Mouse (Mus musculus) gastrocnemius, postnatal 36 days (tissue): ENCODE data around the gene Tmem120a. TPM values are rescaled to one million over a fixed set of nuclear protein-coding genes. Genes with fewer than 3 reads are reported as not detected.
A peak's percentile ranks its signal among the peaks of the same experiment; 100 is the strongest.

Experiments used
- DNase-seq, 2 experiments: peaks; one replicate each; pipeline ENCODE4 v3.0.0; 2022
- intact Hi-C: fragments of 180-260 bp; cut with DNase I; formaldehyde crosslinking; loops from one replicate; pipeline ENCODE4 v1.15.1; 2025
- long read RNA-seq, 2 experiments: library from polyadenylated mRNA; stranded (forward); transcript quantifications; one replicate each; pipeline ENCODE4 v2.0.0; 2021
- total RNA-seq, 2 experiments: library from RNA; stranded (reverse); gene quantifications; 2 replicates each; pipeline ENCODE4 v1.2.3; 2021

The Tmem120a gene
- 1 to 10 TPM; 4.3 to 7.8 TPM for total RNA-seq
- long read RNA-seq, experiment 1, transcript Tmem120a-201 (12 exons, 1,559 nt) = major isoform, 12 of 14 reads
- long read RNA-seq, experiment 1, partial matches to known transcripts = 2 of 14 reads
- long read RNA-seq, experiment 1, other reads (novel, unspliced or antisense) = 0 of 14 reads
- long read RNA-seq, experiment 2, transcript Tmem120a-201 (12 exons, 1,559 nt) = major isoform, 15 of 20 reads
- long read RNA-seq, experiment 2, partial matches to known transcripts = 1 of 20 reads
- long read RNA-seq, experiment 2, other reads (novel, unspliced or antisense) = 4 of 20 reads

DNA sequence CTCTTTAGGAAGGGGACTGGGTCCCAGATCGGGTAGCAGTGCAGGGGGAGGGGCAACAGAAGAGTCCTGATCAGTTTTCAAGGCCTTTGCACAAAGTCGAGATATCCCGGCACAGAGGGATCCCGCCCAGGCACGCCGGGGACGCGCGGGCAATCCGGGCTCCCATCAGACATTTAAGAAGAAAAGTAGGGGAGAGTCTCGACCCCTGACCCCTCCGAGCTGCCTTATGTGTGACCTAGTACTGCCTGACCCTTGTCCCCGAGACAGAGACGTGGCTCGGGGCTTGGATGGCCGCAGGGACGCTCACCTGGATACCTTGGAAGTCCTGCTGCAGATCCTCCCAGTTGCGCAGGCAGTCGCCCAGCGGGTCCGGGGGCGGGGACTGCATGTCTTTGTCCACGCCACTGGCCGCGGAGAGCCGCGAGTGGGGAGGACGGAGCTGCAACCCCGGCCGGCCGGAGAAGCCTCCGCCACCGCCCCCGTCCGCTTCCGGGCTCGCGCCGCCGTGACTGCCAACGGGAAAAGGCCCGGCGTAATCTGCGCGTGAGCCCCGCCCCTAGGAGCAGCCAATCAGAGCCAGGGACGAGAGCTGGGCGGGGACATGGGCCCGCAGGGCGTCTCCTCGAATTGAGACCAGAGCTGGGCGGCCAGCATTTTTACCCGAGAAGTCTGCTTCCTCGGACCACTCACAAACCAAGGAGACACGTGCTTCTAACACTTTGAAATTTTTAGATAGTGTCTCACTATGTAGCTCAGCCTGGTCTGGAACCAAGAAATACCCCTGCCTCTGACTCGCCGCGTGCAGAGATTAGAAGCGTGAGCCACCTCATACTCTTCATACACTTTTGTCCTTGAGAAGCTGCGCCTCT lies at the start of gene Tmem120a:
Gene Tmem120a, minus strand, starts transcription at position 708 of the 869 bp plus-strand sequence.
- intact Hi-C loops = loop anchor here (1.0 kb wide), 1 partner anchor 55 kb away; no protein-coding TSS in a partner anchor
- peak; percentile 91 to 96 for DNase-seq

DNA sequence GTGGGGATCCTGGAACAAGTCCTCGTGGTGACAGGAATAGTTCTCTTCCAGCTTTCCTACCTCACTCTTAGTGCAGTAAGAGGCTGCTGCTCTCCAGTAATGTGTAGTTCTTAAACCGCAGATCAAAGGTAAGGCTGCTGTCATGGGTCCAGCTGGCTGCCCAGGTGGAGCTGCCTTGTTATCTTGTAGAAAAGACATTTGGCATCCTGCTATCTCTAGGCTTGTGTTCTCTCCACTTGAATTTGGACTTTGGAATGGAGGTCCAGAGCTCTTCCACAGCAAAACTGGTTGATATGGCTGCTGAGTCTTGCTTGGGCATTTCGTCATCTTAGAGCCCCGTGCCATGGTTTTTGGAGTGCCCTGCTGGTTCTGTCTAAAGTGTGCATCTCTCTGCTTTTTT lies 38.7 kb upstream of the Tmem120a start:
- intact Hi-C loops = no loop called here
- no peak for DNase-seq

DNA sequence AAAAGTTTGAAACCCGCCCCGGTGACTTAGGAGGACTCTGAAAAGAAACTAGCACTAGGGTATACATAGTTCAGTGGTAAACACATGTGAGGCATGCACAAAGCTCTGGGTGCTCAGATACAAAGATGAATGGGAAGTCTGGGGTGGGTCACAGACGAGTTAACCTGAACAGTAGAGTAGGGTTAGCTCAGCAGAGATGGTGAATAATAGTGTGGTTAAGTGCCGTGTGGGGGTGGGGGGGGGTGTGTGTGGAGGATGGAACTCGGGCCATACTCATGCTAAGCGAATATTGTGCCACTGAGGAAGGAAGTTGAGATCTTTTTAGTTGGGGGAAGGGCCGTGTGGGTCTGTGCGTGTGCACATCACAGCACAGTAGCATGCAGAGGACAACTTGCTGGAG lies 36.1 kb upstream of the Tmem120a start:
- no peak for DNase-seq
- intact Hi-C loops = no loop called here

DNA sequence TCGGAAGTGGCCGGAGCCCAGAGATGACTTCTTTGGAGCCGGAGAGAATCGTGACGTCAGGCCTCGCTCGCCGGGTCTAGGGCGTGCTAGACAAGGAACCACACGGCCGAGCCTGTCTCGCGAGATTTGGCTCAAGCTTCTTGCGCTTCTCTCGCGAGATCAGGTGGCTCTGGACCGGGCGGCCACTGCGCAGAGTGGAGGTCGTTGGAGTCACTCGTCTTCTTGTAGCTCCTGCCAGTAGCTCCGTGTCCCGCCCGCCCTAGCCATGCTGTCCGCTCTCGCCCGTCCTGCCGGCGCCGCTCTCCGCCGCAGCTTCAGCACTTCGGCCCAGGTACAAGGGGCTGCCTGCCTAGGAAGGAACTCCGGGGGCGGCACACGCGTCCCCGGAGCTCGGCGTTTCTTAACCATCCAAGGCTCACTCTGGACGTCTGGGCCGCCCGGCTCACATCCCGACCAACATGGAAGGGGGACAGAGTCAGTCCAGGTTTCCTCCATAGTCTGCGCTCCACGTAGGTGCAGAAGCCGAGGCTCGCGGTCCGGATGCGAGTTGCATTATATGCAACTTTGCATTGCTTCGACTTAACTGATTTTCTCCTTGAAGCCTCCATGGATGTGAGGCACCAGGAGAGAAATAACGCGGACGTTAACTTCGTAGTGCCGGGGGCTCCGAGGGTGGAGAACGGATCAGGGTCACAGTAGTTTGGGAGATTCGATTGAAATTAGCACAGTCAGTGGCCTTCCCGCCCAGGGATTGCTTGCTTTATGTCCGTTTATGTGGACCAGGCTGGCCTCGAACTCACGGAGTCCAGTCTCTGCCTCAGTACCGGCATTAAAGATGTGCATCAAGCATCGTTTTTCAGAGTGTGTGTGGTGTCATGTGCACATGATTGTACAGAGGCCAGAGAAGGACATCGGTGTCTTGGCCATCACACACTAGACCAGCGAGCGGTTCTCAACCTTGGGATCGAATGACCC lies 34.5 kb upstream of the Tmem120a start, which contains the start of gene Mdh2:
Gene Mdh2, plus strand, starts transcription at position 10 of the 975 bp plus-strand sequence.
- DNase-seq = peak; percentile 97 to 100
- intact Hi-C loops = no loop called here

DNA sequence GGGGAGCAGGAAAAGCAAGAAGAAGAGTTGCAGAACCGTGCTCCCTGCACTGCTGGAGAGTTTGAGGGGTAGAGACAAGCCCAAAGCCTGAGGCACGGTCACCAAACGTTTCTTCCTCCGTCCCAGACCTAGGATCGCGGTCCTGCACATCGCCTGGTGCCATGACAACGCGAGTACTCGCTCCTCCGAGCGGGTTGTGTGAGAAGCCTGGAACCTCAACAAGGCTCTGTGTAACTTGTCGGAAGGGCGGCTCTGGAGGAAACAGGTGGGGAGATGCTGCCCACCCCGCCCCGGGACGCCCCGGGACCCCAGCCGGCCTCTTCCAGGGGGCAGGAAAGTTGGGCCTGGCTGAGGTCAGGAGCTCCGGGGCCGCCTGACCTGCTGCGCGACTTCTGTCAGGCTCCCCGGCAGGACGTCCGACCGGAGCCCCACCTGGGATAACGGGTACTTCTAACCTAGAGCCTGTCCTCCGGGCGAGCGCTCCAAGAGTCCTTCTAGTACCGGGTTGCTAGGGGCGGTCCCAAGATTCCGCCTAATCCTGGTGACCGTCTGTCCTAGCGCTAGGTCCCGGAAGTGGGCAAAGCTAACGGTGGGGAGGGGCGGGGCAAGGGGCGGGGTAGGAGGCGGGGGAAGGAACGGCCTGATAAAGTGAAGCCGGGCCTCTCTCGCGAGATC lies 33.7 kb upstream of the Tmem120a start, which contains the start of gene Styxl1:
Gene Styxl1, minus strand, starts transcription at position 590 of the 675 bp plus-strand sequence.
- no peak for DNase-seq
- intact Hi-C loops = no loop called here

DNA sequence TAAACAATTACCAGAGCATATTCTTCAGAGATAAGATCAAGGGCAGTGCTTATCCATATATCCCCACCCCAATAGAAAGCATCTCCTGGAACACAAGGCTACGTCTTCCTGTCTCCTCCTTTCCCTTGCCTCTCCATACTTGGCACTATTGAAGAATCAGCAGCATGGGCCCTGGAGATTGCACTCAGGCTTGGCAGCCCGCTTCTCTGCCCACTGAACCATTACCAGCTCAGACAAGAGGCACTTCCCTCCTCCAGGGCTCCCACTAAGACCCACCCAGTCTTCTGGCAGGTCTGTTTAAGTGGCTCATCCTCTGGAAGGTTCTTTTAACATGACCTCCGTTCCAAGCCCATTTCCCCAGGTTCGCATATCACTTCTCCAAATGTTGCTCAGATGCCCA lies 32.3 kb upstream of the Tmem120a start:
- intact Hi-C loops = no loop called here
- DNase-seq = no peak

DNA sequence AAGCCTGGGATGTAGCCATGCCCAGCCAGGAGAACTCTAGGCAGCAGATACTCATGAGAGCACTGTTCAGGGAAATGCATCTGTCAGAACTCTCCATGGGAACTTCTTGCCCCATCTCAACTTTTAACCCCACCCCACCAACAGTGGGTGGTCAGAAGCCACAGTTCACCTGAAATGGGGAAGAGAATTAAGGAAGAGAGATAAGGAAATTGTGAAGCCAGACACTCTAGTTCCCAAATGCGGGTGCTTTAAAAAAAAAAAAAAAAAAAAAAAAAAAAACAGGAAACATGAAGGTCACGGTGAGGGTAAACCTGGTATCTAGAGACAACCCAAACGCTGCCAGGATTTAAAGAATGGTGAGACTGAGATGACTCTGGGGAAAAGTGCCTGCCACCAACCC lies 28.3 kb upstream of the Tmem120a start:
- DNase-seq = no peak
- intact Hi-C loops = no loop called here

DNA sequence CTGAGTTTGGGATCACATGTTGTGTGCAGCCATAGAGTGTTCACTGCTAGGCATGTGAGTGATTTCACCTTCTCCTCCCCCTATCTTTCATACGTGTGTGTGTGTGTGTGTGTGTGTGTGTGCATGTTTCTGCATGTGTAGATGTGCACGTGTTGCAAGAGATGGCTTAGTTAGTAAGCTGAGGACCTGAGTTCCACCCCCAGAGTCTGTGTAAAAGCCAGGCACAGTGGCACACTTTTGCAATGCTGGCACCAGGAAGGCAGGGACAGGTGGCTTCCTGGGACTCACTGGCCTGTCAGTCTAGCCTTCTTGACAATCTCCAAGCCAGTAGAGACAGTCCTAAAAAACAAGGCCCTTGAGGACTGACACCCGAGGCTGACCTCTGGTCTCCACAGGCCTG lies 20.7 kb upstream of the Tmem120a start:
- no peak for DNase-seq
- intact Hi-C loops = loop anchor here (5.0 to 10.0 kb wide), 2 partner anchors 218 to 370 kb away; partner anchors contain the start of genes Hip1 and Pom121

DNA sequence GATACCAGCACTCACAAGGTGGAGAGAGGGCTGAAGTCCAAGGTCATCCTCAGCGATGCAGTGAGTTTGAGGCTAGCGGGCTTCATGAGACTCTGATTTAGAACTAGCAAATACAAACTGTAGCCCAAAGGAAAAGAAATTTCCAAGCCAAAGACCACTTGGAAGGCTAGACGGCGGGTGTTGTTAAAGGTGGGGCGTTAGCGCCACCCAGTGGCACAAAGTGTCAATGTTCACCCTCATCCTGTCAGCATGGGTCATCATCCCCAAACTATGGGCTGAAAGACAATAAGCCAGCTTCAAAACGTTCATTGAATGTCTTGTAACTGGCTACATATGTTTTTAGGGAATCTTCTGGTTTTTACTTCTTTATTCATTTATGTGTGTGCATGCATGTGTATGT lies 19.3 kb upstream of the Tmem120a start:
- intact Hi-C loops = loop anchor here (2.0 to 10.0 kb wide), 3 partner anchors 135 to 369 kb away; partner anchors contain the start of gene Pom121
- peak; percentile 26 to 66 for DNase-seq

DNA sequence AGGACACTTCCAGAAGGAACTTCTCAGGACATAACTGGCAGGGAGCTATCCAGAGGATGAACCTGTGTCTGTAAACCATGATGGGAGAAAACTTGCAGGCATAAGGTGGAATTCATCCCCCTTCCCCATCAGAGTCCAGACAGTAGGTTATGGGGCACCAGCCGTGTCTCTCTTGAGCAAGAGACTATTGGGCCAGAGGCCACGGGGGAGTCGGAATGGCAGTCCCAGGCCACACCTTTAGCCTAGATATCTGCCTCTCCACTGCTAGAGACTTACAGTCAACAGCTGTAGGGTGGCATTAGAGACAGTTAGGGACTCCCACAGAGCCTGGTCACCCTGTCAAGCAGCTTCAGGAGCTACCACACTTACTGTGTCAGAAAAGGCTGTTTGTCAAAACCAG lies 17.6 kb upstream of the Tmem120a start:
- intact Hi-C loops = loop anchor here (2.0 to 10.0 kb wide), 3 partner anchors 133 to 367 kb away; partner anchors contain the start of gene Pom121

DNA sequence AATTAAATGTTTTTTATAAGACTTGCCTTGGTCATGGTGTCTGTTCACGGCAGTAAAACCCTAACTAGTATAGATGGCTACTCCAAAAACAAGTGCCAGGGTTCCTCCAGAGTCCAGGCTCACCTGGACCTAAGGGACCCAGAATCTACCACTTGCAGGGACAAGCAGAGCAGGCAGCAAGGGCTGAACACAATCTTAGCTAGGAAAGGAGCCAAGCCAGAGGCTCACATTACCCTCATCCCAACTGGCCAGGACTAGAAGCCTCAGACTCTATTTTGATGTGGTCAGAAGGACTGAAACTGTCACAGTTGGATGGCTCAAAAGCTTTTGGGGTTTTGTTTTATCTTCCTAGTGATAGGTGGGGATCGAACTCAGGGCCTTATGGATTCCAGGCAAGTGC lies 7.3 kb upstream of the Tmem120a start:
- no peak for DNase-seq
- intact Hi-C loops = no loop called here

More for the DNA sequence above, 17.6 kb upstream of the Tmem120a start:
- no peak for DNase-seq

DNA sequence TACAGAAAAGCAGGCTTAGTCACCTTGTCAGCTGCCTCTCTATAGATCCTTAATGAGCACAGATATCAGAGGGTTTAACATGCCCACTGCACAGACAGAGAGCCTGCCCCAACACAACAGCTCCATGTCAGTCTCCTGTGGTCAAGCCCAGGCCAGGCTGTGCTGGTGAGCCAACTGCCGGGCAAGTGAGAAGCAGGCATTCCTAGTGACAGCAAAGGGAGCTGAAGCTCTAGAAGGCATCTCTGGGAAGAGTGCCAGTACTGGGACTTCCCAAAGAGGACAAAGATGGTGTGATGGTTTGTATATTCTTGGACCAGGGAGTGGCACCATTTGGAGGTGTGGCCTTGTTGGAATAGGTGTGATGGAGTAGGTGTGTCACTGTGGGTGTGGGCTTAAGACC lies 6.8 kb upstream of the Tmem120a start:
- DNase-seq = no peak
- intact Hi-C loops = no loop called here

DNA sequence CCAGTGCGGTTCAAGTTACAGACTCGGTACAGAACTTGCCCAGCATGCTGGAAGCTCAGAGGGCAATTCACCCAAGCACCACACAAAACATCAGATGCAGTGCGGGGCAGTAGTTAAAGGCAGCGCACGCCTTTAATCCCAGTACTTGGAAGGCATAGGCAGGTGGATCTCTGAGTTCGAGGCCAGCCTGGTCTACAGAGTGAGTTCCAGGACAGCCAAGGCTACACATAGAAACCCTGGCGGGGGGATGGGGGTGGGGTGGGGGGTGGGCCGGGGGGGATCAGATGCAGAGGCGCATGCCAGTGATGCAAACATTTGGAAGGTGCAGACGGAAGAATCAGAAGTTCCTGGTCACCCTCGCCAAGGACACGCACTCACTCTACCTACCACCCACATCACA lies 494 bp upstream of the Tmem120a start:
- no peak for DNase-seq
- intact Hi-C loops = loop anchor here (1.0 kb wide), 1 partner anchor 55 kb away; no protein-coding TSS in a partner anchor

DNA sequence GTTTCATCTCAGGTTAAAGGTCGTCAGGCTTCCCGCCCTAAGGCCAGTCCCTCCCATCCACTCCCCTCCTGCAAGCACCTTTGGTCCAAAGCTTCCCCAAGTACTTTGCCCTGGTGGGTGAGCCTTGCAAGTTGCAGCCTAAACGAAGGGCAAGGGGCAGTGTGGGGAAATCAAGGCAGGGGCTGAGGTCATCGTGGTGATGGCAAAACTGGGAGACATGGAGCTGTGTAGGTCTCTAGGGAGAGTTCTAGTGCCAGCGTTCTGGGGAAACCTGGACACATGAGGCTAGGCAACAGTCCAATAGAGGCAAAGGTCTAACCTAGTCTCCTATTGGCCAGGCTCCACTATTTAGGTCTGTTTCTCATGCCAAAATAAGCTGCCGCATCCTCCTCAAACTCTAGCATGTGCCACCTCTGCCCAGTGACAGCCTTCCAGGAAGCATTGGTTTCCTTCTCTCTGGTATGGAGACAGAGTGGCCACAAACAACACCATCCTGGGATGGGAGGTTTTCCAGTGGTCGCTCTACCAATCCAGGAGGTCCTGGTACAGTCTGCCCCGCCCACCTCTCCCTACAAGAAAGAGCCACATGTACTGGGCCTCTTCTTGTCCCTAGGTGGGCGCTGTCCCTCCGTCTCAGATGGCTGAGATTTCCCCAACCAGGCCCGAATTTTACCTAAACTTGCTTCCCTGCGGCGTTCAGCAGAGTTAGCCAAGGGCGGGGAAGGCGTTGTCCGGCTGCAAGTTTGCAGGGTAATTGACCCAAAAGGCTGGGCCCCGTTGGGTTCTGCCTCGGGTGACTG lies 1.1 kb downstream of the Tmem120a start:
- no peak for DNase-seq
- intact Hi-C loops = no loop called here

DNA sequence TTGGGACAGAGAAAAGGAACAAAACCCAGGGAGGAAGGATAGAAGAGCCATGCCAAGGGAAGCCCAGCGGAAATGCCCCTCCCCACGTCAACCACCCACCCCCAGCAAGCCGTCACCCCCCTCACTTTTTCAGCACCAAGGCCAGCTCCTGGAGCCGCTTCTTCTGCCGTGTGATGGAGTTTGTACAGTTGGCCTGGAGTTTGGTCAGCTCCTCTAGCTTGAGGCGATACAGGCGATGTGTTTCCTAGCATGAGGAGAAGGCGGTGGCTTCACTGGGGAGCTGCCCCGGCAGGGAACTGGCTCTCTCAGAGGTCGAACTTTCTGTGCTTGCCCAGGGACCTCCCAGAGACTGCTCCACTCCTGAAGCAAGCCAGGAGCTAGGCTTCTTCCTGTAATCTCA lies 2.1 kb downstream of the Tmem120a start:
- intact Hi-C loops = no loop called here
- no peak for DNase-seq

DNA sequence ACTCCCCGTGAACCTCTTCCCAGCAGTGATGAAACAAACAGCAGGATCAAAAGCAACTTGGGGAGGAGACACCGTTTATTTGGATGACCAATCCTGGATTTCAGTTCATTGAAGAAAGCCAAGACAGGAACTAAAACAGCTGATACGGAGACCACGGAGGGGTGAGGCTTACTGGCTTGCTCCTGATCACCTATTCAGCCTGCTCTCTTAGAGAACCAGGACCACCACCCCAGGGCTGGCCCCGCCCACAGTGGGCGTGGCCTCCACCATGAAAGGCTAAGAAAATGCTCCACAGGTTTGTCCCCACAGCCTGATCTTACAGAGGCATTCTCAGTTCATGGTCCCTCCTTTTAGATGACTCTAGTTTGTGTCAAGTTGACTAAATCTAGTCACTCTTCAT lies 6.0 kb downstream of the Tmem120a start:
- intact Hi-C loops = no loop called here
- no peak for DNase-seq

DNA sequence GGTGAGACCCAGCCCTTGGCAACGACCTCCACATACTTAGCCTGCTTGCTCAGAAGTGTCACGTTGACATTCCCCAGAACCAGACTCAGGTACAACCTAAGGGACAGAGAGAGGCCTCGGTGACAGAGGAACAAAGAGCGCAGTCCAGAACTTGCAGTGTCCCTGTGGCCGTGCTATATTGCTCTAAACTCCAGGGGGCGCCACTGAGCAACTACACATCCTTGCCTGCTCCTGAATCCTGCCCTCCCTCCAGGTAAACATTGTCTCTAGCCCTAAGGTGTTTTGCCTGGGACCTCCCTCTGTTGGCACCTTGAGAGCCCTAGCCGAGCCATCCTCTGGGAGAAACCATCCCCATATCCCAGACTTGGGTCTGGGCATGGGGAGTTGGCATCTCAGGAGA lies 7.1 kb downstream of the Tmem120a start:
- DNase-seq = no peak
- intact Hi-C loops = no loop called here

DNA sequence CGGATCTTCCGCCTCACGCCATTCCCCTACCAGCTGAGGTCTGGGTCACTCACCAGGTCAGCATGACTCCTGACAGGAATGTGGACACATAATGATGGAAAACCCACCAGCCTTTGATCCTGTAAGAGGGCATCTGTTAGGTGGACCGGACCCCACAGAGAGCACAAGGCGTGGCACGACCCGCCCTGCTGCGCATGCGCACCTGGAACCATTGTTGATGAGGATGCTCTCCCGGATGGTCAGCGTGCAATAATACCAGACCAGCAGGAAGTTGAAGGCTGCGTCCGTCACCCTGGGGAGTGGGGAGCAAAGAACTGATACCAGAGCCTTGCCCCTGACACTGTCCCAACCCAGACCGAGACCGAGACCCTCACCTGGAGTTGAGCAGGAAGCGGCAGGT lies 7.7 kb downstream of the Tmem120a start:
- DNase-seq = no peak
- intact Hi-C loops = no loop called here

DNA sequence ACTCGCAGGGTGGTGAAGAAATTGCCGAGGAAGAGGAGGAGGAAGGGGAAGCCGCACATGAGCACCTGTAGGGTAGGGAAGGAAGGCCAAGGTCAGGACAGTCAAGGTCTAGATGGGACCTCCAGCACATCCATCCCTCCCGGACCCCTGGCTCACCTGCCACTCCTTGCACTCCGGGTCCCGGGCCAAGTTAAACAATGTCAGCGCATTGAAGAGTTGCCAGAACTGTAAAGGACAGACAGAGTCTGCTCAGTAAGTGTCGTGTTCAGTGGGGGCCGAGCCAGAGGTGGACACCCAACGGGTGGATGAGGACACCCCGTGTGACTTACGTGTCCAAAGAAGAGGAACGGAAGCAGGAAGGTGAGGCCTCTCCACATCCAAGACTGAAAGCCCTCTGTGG lies 8.5 kb downstream of the Tmem120a start:
- no peak for DNase-seq
- intact Hi-C loops = no loop called here
